Mouse (Mus musculus) heart, adult 18-20 months (tissue): ENCODE results near the gene Arfgef2. TPM values are rescaled to one million over a fixed set of nuclear protein-coding genes. Genes with fewer than 3 reads are reported as not detected.

Experiments used
- DNase-seq, 2 experiments: peaks; one replicate each; pipeline ENCODE4 v3.0.0; 2021 to 2022; ENCODE audit warnings: mixed read lengths in 1 of 2
- long read RNA-seq, 2 experiments: library from polyadenylated mRNA; stranded (forward); transcript quantifications; one replicate each; pipeline ENCODE4 v2.0.0; 2021
- total RNA-seq, 2 experiments: library from RNA; stranded (reverse); gene quantifications; 2 replicates each; pipeline ENCODE4 v1.2.3; 2021

The Arfgef2 gene
- total RNA-seq = 10 to 100 TPM; 48.5 to 49.4 TPM
- long read RNA-seq, experiment 1, full-length matches to known transcripts = 3 of 21 reads
- long read RNA-seq, experiment 1, partial matches to known transcripts = 6 of 21 reads
- long read RNA-seq, experiment 1, other reads (novel, unspliced or antisense) = 12 of 21 reads
- long read RNA-seq, experiment 2, partial matches to known transcripts = 1 of 5 reads
- long read RNA-seq, experiment 2, other reads (novel, unspliced or antisense) = 4 of 5 reads

DNA sequence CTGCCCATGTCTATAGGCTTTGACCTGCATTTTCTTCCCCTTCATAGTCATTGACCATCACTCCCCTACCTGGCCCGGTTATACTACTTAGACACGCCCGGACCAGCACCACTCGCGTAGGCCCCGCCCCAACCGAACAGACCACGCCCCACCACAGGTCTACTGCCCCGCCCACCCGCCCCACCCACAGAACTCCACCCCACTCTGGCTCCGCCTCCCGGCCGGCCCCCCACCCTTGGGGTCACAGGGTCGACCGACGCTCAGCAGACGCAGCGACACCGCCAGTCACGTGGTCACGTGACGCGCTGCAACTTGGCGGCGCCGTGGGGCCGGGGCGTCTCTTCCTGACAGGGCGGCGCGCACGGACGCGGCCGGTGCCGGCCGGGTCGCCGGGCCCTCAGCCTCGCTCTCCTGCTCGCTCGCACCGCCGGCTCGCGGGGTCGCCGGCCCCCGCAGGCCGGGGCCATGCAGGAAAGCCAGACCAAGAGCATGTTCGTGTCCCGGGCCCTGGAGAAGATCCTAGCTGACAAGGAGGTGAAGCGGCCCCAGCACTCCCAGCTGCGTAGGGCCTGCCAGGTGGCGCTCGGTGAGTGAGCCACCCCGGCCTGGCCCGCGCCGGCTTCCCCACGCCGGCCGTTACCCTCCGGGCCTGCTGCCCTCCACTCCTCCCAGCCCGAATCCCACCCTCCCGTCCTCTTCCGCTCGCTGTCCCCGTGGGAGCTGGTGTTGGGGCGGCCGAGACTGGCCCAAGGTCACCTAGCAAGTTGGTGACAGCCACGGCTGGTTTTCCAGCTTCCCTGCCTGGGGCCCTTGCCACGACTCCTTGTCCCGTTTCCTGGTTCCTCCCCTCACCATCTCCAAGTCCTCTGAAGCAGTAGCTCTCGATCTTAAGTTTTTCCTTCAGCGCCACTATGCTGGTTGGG lies at the start of gene Arfgef2:
Gene Arfgef2, plus strand, starts transcription at position 339 of the 923 bp plus-strand sequence.
- DNase-seq = peak; percentile 90 to 93

GRCm38 (mm10) chr2:166757969-166758368 lies 47.4 kb upstream of the Arfgef2 start:
- DNase-seq = no peak

- DNase-seq = no peak
These were observed 41.3 kb upstream of the Arfgef2 start for GRCm38 (mm10) chr2:166764051-166764450.

GRCm38 (mm10) chr2:166767591-166767990 lies 37.8 kb upstream of the Arfgef2 start:
- DNase-seq = no peak

DNA sequence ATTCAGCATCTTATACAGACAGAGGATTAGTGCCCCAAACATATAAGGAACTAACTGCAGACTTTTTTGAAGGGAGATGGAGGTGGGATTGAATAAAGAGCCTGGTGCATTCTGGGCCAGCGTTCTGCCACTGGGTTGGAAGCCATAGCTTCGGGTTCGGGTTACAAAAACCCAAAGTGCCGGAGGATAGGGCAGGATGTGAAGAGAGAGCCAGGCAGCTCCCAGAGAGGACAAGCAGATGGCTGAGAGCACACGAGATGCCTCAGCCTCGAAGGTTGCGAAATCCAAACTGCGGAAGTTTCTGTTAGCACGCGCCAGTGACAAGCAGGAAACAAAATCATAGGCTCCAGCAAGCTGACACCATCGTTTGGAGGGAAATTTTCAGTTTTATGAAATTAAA lies 34.0 kb upstream of the Arfgef2 start:
- DNase-seq = peak; percentile 63 to 79

- DNase-seq = peak in 1 of 2 experiments; percentile 23
These were observed 31.8 kb upstream of the Arfgef2 start for GRCm38 (mm10) chr2:166773587-166773986.

DNA sequence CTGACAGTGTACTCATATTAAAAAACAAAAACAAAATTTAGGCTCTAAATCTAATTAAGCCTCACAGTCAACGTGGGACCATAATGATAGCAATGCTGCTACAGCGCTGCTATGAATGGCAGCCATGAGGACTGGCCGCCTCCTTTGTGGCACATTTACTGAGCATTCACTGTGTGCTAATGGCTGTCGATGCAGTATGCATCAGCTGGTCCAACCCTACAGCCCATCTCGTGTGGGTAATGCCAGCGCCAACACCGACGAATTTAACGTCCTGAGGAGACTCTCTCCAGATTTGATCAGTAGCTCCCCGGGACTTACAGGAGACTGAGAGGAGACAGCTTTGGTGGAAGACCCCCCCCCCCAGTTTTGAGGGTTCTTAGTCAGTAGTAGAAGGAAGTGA lies 31.1 kb upstream of the Arfgef2 start:
- no peak for DNase-seq

GRCm38 (mm10) chr2:166775357-166775893 lies 30.0 kb upstream of the Arfgef2 start:
- DNase-seq = no peak

- no peak for DNase-seq
These were observed 29.1 kb upstream of the Arfgef2 start for GRCm38 (mm10) chr2:166776272-166776671.

- no peak for DNase-seq
These were observed 25.4 kb upstream of the Arfgef2 start for GRCm38 (mm10) chr2:166779956-166780355.

DNA sequence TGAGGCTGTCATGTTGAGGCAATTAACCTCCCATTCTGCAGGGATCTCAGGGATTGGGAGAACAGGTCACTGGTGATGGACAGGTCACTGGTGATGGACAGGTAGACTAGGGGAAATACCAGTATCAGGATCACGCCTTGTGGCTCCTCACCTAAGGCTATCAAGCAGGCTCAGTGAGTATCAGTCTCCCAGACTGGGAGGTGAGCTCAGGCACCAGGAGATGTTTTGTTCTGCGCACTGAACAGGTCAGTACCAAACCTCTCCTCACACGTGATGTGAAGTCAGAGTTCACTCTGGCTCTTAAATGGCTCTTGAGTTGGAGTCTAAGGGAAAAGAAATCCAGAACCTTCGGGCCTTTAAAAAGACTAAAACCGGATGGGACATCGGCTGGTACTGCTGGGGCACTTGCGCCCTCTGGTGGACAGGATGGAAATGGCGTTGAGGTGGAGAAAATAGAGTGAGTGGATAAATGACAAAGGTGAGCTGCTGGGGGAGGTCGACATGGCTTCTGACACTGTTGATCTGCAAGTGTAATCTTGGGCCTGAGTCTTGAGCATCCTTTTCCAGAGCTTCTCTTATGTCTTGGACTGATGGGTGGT lies 24.3 kb upstream of the Arfgef2 start:
- DNase-seq = peak; percentile 60 to 87

- no peak for DNase-seq
These were observed 21.0 kb upstream of the Arfgef2 start for GRCm38 (mm10) chr2:166784376-166784775.

- peak; percentile 90 to 91 for DNase-seq
These were observed 18.9 kb upstream of the Arfgef2 start for GRCm38 (mm10) chr2:166786353-166787004.

GRCm38 (mm10) chr2:166791738-166792137 lies 13.7 kb upstream of the Arfgef2 start:
- no peak for DNase-seq

DNA sequence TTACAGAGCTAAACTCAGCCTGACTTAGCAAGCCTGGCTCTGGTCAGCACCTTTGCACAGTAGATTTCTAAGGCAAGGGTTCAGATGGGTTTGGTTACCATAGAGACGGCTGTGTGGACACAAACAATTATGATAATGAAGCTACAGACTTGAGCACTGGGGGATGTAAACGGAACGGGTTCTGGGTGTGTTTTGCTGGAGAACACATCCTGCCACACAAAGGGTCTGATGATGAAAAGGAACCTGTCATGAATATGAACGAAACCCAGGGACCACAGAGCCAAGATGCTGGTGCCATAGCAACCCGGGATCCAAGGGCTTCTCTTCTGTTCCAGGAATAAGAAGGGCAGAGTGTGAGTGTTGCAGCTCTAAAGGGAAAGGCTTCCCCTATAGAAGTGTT lies 13.0 kb upstream of the Arfgef2 start, which contains the start of gene Trp53rkb:
Gene Trp53rkb, plus strand, starts transcription at position 177 of the 400 bp plus-strand sequence.
- no peak for DNase-seq

DNA sequence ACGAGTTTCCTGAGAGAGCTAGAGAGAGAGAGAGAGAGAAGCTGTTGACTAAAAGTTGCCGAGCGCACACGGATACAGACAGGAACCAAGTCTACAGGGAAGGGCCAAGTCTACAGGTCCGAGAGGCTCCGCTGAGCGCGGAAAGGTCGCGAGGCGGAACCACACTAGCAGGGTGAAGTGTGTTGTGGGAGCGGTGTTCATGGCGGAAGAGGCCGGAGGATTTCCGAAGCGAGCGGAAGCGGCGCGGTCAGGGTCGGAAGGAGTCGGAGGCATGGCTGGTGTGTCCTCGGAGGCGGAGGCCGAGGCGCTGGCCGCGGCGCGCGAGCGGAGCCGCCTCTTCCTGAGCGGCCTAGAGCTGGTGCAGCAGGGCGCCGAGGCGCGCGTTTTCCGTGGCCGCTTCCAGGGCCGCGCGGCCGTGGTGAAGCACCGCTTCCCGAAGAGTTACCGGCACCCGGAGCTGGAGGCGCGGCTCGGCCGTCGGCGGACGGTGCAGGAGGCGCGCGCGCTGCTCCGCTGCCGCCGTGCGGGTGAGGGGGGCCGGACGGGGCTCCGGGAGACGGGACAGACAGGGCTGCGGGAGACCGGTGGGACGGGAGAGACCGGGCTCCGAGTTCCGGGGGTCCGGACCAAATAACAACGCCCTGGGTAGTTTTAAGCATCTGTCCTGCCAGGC lies 11.7 kb upstream of the Arfgef2 start:
- peak; percentile 91 to 96 for DNase-seq

GRCm38 (mm10) chr2:166799615-166800472 lies 5.5 kb upstream of the Arfgef2 start:
- DNase-seq = no peak

DNA sequence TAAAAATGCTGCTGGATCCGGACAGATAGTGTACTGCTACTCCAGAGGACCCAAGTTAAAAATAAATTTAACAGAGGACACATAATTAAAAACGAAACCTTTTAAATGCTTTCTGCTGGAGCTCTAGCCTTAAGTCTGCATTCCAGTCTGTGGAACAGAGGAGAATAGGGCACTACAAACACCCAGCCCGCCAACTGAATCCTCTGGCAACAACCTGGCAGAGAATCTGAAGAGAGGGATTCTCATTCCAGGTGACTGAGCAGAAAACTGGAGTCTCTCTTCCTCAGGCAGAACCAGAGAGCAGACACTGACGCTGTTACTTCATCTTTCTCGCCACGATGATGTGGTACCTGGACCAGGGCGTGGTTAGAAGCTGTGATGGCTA lies 4.9 kb upstream of the Arfgef2 start:
- no peak for DNase-seq

DNA sequence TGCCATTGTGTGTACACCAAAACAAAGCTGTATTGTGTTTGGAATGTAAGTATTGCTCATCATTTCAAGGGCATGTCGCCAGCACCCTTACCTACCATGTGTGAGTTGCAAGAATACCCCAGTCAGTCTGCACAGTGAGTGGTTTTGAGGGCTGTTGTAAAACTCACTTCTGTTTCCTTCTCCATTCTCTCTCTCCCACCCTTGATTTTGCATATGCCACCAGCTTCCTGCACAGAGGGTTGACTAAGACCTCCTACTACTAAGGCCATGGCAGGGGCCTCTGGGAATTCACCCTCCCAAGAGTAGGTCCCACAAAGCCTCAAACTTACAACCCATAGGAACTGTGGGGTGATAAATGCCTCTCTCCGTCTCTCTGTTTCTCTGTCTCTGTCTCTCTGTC lies 4.0 kb upstream of the Arfgef2 start:
- no peak for DNase-seq

DNA sequence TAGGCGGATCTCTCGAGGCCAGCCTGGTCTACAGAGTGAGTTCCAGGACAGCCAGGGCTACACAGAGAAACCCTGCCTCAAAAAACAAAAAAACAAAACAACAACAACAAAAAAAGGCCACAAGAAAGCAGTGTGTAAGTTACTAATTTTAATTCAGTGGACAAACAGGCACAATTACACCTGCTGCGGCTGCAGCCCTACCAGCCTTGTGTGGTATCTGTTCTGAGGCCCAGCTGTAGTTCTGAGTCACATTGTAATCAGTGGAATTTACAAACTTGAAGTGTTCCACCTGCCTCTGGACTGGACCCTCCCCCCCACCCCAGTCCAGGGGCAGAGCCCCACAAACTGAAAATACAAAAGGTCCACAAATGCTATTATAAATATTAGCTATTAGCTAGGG lies 2.1 kb upstream of the Arfgef2 start:
- DNase-seq = no peak
